Mouse (Mus musculus) spleen, adult 2 months (tissue): ENCODE results near the gene Havcr2.
"Not testable (repeated sequence)": the region's sequence is repeated elsewhere in the genome, so short reads cannot be mapped to it uniquely, and the experiment has no call there.

Experiments used
- CTCF ChIP-seq: fragments of 200-500 bp; IDR thresholded peaks from 2 replicates; pipeline ENCODE4 v1.5.1; 2011; ENCODE audit warnings: mild to moderate bottlenecking, inconsistent platforms; ENCODE audit not compliant: insufficient read depth, insufficient read length, insufficient replicate concordance; ENCODE audit errors: extremely low read depth
- POLR2A ChIP-seq: fragments of 200-500 bp; IDR thresholded peaks from 2 replicates; pipeline ENCODE4 v1.6.1; 2011; ENCODE audit warnings: low read depth, low read length, inconsistent platforms

- not testable (repeated sequence) for TF ChIP-seq CTCF, POLR2A
Observed at GRCm38 (mm10) chr11:46521341-46521740, 66.6 kb downstream of the Havcr2 start.
